Mouse (Mus musculus): ENCODE measurements around the gene Irs3.

DNA sequence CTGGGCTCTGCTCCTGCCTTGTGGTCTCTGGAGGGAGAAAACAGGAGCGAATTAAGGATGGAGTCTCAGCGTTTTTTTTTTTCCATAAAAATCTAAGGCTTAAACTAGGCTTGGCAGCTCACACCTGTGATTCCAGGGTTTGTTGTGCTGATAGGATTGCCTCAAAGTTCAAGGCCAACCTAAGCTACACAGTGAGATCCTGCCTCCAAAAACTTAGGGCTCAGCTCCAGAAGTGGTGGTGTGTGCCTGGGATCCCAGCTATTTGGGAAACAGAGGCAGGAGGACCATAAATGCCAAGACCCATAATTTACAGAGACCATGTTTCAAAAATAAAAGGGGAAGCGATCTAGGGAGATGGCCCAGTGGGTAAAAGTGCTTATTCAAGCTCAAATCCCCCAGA is 36.2 kb downstream of the Irs3 start:
- TF ChIP-seq CTCF (conservative IDR thresholded peaks at IDR 0.05; ENCODE audit: low read length) (no peak), POU5F1 (IDR thresholded peaks at IDR 0.05; ENCODE audit: borderline replicate concordance, low read length) (no peak)

Data from E14TG2a.4 (cell line).